Mouse (Mus musculus): Measurements from ENCODE around the gene Actl7b.

- TF ChIP-seq TAL1 (conservative IDR thresholded peaks at IDR 0.05; ENCODE audit: low read depth, low read length), result no peak
- no peak for TF ChIP-seq POLR2AphosphoS5 (IDR thresholded peaks at IDR 0.05; ENCODE audit: insufficient replicate concordance, low read depth, low read length)
- TF ChIP-seq CTCF (IDR thresholded peaks at IDR 0.05; ENCODE audit: low read depth, low read length), result no peak
- no peak for TF ChIP-seq GATA2 (IDR thresholded peaks at IDR 0.05; ENCODE audit: borderline replicate concordance, low read depth, low read length)
- no peak for TF ChIP-seq GATA1 (IDR thresholded peaks at IDR 0.05; ENCODE audit: borderline replicate concordance, low read length)
Observed at GRCm38 (mm10) chr4:56768913-56769312, 27.7 kb upstream of the Actl7b start.

Measured in G1E (cell line).